Mouse (Mus musculus) monocyte, adult 2 months (primary cell): ENCODE data around the gene Gm45015.
"Not testable (repeated sequence)": the region's sequence is repeated elsewhere in the genome, so short reads cannot be mapped to it uniquely, and the experiment has no call there.

Experiments used
- DNase-seq, 2 experiments: peaks; one replicate each; pipeline ENCODE4 v3.0.0; 2022; ENCODE audit warnings: low spot score in 2 of 2, low read depth in 1 of 2

Gene Gm45015

GRCm38 (mm10) chrX:73336740-73337139 lies at the start of gene Gm45015:
Gm45015 (minus strand) TSS chrX:73336840.
- DNase-seq = no peak

GRCm38 (mm10) chrX:73384924-73385323 lies 48.3 kb upstream of the Gm45015 start:
- DNase-seq = no peak

- DNase-seq = no peak
Measured at GRCm38 (mm10) chrX:73384419-73384818, 47.8 kb upstream of the Gm45015 start.

- DNase-seq = no peak
Measured at GRCm38 (mm10) chrX:73363291-73363690, 26.7 kb upstream of the Gm45015 start.

GRCm38 (mm10) chrX:73356719-73357118 lies 20.1 kb upstream of the Gm45015 start:
- no peak for DNase-seq

GRCm38 (mm10) chrX:73356163-73356562 lies 19.5 kb upstream of the Gm45015 start:
- DNase-seq = no peak

- no peak for DNase-seq
Measured at GRCm38 (mm10) chrX:73344346-73344745, 7.7 kb upstream of the Gm45015 start.

- DNase-seq = no peak
Measured at GRCm38 (mm10) chrX:73343802-73344201, 7.2 kb upstream of the Gm45015 start.

GRCm38 (mm10) chrX:73342941-73343735 lies 6.5 kb upstream of the Gm45015 start:
- no peak for DNase-seq

- DNase-seq = peak in 1 of 2 experiments; percentile 9
Measured at GRCm38 (mm10) chrX:73342483-73342895, 5.8 kb upstream of the Gm45015 start, which contains the start of gene Zfp275. Zfp275 (plus strand) TSS chrX:73342621.

GRCm38 (mm10) chrX:73342068-73342467 lies 5.4 kb upstream of the Gm45015 start:
- no peak for DNase-seq

- DNase-seq = no peak
Measured at GRCm38 (mm10) chrX:73341473-73341872, 4.8 kb upstream of the Gm45015 start.

- no peak for DNase-seq
Measured at GRCm38 (mm10) chrX:73333548-73333947, 3.1 kb downstream of the Gm45015 start.

- DNase-seq = no peak
Measured at GRCm38 (mm10) chrX:73327215-73327614, 9.4 kb downstream of the Gm45015 start.

GRCm38 (mm10) chrX:73321029-73321428 lies 15.6 kb downstream of the Gm45015 start:
- DNase-seq = no peak

GRCm38 (mm10) chrX:73312522-73312921 lies 24.1 kb downstream of the Gm45015 start:
- no peak for DNase-seq

GRCm38 (mm10) chrX:73295745-73296144 lies 40.9 kb downstream of the Gm45015 start:
- not testable (repeated sequence) for DNase-seq

GRCm38 (mm10) chrX:73292876-73293275 lies 43.8 kb downstream of the Gm45015 start, which contains the start of the genes Xlr5a and Xlr5c:
Xlr5a (minus strand) TSS chrX:73292976.
Xlr5c (minus strand) TSS chrX:73292976.
- not testable (repeated sequence) for DNase-seq
